Mouse (Mus musculus) layer of hippocampus, adult 9-10 months (tissue): ENCODE results near the gene Atp5d.
A peak's percentile ranks its signal among the peaks of the same experiment; 100 is the strongest.

Experiments used
- DNase-seq: peaks from one replicate; pipeline ENCODE4 v3.0.0; 2022; ENCODE audit warnings: low spot score

Gene Atp5d

DNA sequence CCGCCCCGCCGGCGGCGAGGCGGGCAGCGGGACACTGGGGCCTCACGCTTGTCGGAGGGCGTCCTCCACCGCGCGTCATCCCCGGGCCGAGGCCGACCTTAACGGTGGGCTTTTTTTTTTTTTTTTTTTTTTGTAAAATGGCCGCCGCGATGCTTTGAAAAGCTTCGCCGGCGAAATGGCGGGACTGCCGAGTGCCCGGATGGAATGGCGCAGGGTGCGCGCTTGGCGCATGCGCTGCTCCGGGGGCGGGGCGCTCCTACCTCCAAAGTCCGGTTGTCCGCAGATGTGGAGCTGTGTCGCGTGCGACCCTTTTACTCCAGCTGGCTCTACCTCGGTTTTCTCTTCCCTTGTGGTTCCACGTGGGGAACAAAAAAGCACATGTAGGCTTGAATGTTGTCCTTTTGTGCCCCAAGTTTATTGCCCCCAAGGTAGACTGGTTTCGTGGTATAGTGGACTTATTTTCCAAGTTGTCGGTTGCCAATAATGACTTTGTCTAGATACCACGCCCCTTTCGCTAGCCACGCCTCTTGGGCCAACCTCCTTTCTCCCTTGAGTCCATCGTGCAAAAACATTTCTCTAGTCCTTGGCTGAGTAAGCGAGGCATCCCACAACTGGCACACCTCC, 29.7 kb downstream of the Atp5d start:
- no peak for DNase-seq

DNA sequence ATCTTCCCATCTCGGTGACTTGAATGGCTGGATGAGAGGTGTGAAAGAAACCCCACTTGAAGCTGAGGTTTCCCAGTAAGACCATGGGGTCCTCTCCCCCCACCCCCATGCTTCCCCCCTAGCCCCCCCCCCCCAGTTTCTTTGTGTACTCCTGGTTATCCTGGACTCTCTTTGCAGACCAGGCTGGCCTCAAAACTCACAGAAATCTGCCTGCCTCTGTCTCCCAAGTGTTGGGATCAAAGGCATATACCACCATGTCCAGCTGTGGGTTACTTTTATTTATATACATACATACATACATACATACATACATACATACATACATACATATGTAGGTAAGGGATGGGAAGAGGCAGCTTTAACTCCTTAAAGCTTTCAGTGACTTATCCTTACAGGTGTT, 30.6 kb downstream of the Atp5d start:
- no peak for DNase-seq

DNA sequence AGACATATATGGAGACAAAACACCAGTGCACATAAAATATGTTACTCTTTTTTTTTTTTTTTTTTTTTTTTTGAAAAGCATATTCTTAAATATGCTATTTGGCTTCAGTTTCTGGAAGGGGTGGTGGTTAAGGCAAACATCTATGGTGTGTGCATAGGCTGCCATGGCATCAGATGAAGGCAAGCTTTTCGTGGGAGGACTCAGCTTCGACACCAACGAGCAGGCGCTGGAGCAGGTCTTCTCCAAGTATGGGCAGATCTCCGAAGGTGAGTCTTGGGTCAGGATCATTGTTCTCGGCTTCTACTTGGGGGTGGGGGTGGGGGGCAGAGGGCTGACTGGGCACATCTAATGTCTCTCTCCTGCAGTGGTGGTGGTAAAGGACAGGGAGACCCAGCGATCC, 31.2 kb downstream of the Atp5d start:
- no peak for DNase-seq

DNA sequence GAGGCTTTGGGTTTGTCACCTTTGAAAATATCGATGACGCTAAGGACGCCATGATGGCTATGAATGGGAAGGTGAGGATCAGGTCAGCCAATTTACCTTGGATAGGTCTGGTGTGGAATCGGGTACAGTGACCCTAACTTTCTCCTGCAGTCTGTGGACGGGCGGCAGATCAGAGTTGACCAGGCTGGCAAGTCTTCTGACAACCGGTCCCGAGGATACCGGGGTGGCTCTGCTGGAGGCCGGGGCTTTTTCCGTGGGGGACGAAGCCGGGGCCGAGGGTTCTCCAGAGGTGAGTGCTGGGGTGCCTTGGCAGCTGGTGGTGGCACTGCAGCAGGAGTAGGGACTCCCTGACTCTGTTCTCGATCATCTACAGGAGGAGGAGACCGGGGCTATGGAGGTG, 31.6 kb downstream of the Atp5d start:
- no peak for DNase-seq

DNA sequence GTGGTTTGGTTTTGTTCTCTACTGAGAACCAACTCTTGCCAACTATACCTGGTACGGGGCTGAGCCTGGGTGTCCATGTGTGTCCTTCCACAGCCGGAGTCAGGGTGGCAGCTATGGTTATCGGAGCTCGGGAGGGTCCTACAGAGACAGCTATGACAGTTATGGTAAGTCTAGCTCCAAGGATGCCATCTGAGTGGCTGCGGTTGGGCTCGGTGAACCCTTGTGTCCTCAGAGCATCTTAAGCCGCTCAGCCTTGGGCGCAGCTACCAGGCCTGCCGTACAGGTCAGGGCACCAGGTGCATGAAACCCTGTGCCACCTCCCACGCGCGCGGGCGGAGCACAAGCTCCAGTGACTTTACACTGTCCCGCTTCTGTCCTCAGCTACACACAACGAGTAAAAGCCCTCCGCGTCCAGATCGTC, 32.2 kb downstream of the Atp5d start:
- DNase-seq: no peak

DNA sequence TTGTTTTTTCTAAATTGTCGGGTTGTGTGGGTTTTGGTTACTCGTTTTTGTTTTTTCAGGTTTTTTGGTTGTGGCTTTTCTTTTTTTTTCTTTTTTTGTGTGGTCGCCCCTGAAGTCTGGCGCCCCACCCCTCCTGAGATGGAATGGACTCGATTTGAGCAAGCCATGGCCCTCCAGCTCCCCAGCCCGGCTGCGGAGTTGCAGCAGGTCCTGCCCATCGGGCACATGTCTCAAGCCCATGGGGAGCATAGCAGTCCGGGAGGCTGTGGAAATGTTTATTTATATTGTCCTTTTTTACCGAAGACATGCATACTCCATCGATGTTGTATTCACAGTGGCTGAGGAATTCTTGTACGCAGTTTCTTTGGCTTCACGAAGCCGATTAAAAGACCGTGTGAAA, 32.8 kb downstream of the Atp5d start:
- no peak for DNase-seq

DNA sequence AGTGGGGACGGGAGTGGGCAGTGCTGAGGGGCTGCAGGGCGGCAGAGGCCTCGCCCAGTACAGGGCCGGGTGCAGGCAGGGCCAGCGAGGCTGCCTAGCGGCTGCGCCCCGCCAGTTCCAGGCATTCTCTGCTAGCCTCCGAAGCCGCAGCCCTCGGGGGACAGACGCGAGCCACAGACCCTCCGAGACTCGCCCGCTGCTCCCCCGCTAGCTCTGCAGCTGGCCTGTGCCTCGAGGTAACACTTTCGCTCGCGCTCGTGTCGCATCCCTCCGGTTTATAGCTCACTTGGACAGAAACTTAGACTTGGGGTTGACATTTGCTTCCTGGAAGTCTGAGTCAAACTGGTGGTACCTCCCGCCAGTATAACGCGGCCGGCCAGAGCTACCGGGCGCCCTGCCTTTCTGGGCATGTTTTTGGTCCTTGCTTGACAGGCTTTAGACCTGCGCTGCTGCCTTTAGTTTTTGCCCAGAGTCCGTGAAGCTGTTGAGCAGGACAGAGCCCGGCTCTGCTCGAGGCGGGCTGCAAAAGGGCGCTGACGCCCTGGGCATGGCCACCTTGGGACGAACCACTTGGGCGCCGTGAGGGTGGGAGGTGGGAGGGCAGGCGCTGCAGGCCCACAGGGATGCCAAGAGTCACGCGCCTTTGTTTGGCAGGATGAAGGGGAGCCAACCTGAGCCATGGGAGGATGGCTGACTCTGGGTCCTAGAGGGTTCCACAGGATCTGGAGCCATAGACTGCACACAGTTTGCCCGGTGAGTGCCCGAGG, 33.5 kb downstream of the Atp5d start:
- no peak for DNase-seq

DNA sequence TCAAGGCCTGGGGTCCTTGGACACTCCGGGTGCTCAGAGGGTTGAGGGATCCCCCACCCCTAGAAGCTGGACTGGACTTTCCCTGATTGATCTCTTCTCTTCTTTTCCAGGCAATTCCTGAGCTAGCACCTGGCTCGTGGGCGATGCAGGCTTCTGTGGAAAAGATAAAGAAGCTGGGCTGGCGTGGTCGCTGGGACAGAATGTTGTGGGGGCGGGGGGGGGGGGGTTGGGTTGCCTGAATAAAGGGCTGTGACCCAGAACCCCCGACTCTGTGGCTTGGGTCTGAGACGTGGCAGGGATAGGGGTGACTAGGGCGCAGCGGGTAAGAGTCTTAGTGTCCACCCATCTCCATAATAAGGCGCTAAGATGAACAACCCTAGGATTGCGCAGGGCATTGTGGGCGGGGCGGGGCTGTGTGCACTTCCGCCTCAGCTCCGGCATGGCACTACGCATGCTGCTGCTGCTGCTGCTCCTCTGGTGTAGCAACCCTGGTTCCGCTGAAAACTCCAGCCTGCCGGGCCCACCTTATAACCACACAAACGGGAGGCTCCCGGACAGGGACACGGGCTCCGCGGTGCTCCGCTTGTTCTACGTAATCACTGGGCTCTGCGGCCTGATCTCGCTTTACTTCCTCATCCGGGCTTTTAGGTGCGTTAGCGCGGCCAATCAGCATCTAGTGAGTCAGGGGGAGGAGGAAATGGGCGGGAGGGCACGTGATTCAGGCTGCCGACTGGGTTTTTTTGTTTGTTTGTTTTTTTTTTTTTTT, 34.3 kb downstream of the Atp5d start, which contains the start of gene 1600002K03Rik:
Gene 1600002K03Rik, plus strand, starts transcription at position 418 of the 766 bp plus-strand sequence.
- DNase-seq: peak; percentile 94

DNA sequence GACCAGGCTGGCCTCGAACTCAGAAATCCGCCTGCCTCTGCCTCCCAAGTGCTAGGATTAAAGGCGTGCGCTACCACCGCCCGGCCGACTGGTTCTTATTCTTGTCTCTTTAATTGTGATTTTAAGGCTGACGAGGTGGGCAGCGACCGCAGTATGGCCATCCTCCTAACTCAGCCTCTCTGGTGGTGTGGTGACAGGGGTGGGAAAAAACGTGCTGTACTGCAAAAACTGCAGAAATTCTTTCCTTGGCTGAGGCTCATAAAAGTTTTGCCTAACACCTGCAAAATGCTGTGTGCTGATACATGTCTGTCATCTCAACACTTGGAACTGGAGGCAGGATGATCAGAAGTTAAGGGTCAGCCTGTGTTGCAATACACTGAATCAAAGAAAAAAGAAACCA, 34.9 kb downstream of the Atp5d start:
- no peak for DNase-seq

DNA sequence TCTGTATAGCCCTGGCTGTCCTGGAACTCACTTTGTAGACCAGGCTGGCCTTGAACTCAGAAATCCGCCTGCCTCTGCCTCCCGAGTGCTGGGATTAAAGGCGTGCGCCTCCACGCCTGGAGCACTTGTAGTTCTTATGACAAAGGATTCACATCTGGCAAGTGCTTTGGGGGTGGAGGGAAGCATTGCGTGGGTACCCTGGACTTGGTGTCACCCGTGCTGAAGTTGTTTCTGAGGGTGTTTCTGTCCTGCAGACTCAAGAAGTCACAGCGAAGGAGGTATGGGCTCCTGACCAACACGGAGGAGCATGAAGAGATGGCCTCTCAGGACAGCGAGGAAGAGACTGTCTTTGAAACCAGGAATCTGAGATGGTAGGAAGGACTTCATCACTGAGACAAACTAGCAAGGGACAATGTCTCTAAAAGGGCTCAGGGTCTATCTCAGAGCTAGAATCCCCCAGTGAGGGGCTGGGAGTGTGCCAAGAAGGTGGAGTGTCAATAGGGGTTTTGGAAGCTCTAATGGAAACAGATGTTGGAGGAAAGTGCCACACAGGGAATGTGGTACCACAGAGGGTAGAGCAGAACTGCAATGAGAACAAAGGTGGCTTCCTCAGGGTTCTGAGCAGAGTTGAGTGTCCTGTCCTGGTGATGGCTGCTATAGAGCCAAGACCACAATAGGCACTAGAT, 35.7 kb downstream of the Atp5d start:
- DNase-seq: no peak

DNA sequence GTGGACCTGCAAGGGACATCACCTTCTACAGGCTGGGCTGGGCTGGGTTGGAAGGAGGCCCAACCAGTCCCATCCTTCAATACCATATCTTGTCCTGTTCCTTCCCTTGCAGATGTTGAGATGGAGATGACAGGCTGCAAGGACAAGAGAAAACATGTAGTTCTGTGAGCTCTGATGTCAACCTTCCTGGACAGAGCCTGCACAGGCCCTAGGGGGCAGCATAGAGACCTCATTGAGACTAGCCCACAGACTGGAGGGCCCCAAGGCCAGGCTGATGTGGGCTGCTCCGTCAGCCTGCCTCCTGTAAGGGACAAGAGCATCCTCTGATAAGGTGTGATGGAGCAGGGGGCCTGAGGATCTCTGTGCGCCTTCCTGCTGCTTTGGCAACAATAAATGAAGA, 36.3 kb downstream of the Atp5d start:
- DNase-seq: no peak

DNA sequence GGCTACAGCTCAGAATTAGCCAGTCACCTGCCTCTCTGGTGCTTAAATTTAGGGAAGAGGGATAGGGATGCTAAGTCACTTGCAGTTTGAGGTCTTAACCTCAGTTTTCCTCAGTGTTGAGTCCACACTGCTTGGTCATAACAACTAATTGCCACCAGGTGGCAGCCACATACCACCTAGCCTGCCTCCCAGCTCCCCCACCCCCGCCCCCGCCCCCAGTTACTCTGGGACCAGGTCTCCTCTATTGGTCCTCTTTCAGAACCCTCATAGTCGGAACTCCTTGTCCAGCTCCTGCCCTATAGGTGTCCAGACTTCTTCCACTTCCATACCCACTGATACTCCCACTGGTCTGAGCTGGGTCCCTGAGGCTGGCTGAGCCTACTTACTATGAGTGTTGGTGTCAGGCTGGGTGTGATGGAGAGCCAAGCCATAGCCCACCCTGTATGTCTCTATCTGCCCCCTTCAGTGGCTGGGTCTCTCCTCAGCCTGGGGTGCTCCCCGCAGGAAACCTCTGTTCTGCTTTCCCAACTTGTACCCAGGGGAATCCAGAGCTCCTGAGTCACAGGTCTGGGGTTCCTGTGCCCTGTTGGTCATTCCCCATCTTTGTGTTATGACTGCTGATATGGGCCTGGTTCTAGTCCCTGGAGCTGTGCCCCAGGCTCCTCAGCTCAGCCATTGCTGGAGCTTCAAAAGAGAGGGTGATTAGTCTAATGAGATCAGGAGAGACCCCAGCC, 37.3 kb downstream of the Atp5d start:
- no peak for DNase-seq

DNA sequence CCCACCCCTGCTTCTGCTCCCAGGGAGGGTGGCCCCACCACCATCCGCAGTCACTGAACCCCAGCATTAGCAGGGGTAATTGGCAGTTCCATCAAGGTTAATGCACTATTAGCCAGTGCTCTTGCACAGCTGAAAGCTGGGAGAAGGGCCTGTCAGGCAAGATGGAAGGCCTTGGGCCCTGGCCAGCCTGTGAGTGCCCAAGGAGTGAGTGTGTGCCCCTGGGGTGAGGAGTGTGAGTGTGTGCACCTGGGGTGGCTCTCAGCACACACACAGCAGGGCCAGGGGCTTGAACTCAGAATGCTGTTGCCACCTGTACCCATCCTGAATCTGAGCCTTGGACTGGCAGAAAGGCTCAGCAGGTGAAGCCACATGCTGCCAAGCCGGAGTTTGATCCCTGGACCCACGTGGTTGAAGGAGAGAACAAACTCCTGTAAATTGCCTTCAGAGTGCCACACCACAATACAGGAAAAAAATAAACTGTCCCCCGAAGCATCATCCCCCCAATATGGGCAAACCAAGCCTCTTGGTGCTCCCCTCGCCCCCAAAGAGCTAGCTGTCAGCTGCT, 37.9 kb downstream of the Atp5d start:
- no peak for DNase-seq

DNA sequence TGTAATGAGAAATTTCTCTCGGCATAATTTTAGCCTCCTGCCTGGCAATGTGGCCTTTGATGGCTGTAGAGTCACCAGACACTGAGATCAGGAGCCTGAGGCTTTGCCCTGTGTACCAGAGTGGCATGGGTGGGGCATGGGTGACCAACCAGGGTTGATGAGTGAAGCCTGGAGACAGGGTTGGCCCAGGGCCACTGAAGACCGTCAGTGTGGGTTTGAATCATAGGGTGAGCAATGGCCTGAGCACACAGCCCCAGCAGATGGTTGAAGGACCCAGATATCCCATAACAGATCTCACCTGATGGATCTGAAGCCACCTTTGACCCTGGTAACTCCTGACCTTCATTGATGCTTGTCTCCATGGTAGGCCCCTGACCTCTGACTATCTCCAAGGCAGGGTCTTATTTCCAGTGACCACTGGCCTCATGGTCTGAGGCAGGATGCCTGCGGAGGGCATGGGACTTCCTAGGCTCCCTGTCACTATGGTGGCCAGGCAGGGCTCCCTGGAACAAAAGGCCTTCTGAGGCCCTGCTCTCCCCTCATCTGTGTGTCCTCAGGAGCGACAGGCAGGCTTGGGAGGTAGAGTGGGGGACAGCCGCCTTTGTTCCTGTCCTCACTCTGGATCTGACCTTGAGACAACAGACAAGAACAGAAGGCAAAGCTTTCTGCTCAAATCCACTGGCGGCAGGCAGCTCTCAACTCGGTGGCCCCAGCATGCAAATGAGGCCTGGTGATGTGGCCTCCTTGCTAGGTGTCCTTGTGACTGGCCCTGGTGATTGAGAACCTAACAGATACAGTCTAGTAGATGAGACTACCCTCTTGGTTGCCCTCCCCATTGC, 39.2 kb downstream of the Atp5d start:
- DNase-seq: no peak

DNA sequence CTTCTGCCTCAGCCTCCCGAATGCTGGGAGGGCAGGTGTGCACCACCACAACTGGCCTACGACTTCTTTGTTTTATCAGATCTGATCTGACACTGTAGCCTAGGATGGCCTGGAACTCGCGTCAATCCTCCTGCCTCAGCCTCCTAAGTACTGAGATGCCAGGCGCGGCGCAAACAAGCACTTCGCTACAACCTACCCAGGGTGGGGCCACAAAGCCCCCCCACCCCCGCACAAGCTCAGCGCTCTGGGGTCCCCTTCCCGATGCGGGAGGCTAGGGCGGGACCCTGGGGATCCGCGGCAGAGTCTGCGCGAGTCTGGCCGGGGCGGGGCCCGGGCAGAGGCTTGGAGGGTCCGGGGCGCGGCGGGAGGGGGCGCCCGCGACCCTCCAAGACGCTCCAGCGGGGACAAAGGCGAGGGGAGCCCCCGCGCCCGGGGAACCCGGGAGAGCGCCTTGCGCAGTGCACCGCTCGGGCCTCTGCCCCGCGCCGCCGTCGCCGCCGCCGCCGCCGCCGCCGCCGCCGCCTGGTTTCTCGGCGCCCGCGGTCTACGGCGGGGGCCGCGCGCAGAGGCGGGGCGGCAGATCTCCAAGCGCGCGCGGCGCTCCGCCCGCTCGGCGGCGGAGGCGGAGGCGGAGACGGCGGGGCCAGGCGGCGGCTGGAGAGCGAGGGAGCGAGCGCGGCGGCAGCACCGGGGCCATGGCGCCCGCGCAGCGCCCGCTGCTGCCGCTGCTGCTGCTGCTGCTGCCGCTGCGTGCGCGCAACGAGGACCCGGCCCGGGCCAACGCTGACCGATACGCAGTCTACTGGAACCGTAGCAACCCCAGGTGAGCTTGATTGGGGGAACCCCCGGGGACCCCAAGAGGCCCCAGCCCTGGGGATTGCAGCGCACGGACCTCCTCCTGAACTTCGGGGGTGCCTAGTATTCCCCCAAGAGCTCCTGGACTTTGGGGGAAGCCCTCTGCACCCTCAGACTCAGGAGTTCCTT, 40.9 kb downstream of the Atp5d start, which contains the start of gene Efna2:
Gene Efna2, plus strand, starts transcription at position 415 of the 984 bp plus-strand sequence.
- no peak for DNase-seq

DNA sequence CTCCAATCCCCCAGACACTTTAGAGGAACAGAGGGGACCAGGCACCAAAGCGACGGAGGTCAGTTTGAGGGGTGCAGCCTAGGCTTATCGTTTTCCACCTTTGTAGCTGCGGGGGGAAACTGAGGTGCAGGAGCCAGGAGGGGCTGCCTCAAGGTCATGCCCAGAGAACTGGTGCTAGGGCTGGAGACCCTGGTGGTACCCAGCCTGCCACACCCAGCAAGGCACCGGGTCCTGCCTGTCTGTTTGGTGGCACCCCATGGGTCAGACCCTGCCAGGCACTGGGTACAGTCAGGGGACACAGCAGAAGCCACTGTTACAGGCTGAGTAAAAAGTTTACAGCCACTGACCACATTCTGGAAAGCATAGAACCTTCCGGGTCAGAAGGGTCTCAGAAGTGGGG, 41.9 kb downstream of the Atp5d start:
- DNase-seq: no peak

DNA sequence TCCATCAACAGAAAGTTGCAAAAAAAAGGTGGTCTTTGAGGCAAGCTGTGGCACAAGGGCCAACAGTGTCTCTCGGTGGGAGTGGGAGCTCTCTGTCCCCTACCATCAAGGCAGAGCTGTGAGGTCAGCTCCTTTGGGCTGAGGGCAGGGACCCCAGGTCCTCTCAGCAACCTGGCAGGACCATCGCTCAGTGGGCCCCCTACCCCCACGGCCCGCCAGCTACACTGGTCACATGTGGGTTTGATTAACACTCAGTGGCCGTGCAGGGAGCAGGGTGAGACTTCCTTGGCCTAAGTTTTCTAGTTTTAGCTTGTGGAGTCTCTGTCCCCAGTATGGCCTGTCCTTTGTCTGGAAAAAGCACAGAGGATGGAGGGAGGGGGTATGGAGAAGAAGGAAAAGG, 42.4 kb downstream of the Atp5d start:
- DNase-seq: no peak

DNA sequence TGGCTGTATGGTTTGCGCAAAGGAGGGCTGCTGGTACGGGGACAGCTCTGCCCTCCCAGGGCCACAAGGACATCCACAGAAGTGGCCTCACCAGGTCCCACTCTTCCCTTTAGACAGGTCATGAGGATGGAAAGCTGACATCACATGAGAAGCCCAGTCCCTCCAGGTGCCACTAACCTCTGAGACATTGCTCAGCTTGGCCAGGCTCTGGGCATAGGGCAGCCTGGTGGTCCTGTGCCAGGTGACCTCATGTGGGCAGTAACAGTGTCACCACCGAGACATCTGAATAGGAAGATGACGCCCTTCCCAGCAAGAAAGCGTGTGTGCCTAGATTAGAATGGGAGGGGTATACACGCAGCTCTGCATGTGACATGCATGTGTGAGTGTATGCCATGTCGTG, 44.1 kb downstream of the Atp5d start:
- no peak for DNase-seq

DNA sequence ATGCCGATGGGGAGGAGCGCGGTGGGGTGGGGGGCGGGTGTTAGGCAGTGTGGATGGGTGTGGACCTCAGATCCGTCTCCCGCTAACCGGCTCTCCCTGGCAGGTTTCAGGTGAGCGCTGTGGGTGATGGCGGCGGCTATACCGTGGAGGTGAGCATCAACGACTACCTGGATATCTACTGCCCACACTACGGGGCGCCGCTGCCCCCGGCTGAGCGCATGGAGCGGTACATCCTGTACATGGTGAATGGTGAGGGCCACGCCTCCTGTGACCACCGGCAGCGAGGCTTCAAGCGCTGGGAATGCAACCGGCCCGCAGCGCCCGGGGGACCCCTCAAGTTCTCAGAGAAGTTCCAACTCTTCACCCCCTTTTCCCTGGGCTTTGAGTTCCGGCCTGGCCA, 48.2 kb downstream of the Atp5d start:
- DNase-seq: no peak
